Comparison of ENCODE assay signal across 8 mouse cellular contexts in genomic region chr7:113147391-113148332, GRCm38 (mm10). TPM values are rescaled to one million over a fixed set of nuclear protein-coding genes. Genes with fewer than 3 reads are reported as not detected.
A peak's percentile ranks its signal among the peaks of the same experiment; 100 is the strongest.
DNase-seq lines count a peak whose midpoint lies in the region; ATAC-seq lines count a peak whose summit lies in the region.

No protein-coding gene starts in this region.

- H3K4me3 ChIP-seq in limb, embryonic 11.5 days (ENCODE audit: low read depth, low read length) = no peak overlapping the region

- H3K9me3 ChIP-seq in limb, embryonic 11.5 days (ENCODE audit: control insufficient read depth, low read length) = no peaks in the 10 kb centered on the region

- no peak overlapping the region for H3K4me2 ChIP-seq in limb, embryonic 11.5 days (ENCODE audit: low read depth, severe bottlenecking)

- peak overlapping the region; percentile 68; the same call in 1 of the 2 replicates for H3K27ac ChIP-seq in limb, embryonic 11.5 days (replicated peaks; ENCODE audit: low read depth, low read length)

- peak; percentile 43 to 60 for DNase-seq in layer of hippocampus, postnatal 10 days (ENCODE audit: low spot score in 2 of 2)
- DNase-seq in layer of hippocampus, postnatal 25 days (ENCODE audit: extremely low spot score in 1 of 2, low spot score in 1 of 2) = no peak
- peak; percentile 84 for DNase-seq in cerebellum, postnatal 14 days
- peak; percentile 70 for DNase-seq in gastrocnemius, postnatal 10 days
- peak; percentile 67 for DNase-seq in limb, embryonic 11.5 days (ENCODE audit: low spot score)
- no peak for DNase-seq in frontal cortex, postnatal 10 days (ENCODE audit: low spot score in 2 of 2)
- DNase-seq in layer of hippocampus, postnatal 36 days = no peak
- no peak for DNase-seq in right cerebral cortex, postnatal 4 days

- H3K36me3 ChIP-seq in limb, embryonic 11.5 days (ENCODE audit: control insufficient read depth, insufficient read depth, low read length) = no peaks in the 10 kb centered on the region

- H3K9ac ChIP-seq in limb, embryonic 11.5 days (ENCODE audit: low read length) = no peak overlapping the region

- peak; percentile 71; the same call in 1 of the 2 replicates for ATAC-seq in limb, embryonic 11.5 days (ENCODE audit: insufficient number of reproducible peaks, low FRiP score, low TSS enrichment, low read depth)

- 27% methylated on average over 16 of the region's 16 CpGs for WGBS in limb, embryonic 11.5 days

- H3K4me1 ChIP-seq in limb, embryonic 11.5 days (ENCODE audit: control insufficient read depth, insufficient read depth, low read length) = peaks cover 7% of the 10 kb centered on the region; the same call in 1 of the 2 replicates

- no peaks in the 10 kb centered on the region for H3K27me3 ChIP-seq in limb, embryonic 11.5 days (ENCODE audit: control insufficient read depth, insufficient read depth, low read length)

RNA-seq across cellular contexts. Expression of gene Arntl, which starts 59.6 kb away (rescaled TPM):
- 10 to 100 TPM; 26.3 to 28.1 TPM for total RNA-seq in layer of hippocampus, postnatal 10 days (2021)
- total RNA-seq in layer of hippocampus, postnatal 25 days (2021) = 10 to 100 TPM; 31.1 to 32.0 TPM
- 10 to 100 TPM in 1 of 2 experiments, 1 to 10 TPM in 1; 9.4 to 11.4 TPM for total RNA-seq in gastrocnemius, postnatal 10 days (2021)
- 8.6 and 9.0 TPM in 2 replicates for polyA plus RNA-seq in limb, embryonic 11.5 days (2014; fragmentation: Nextera tagmentation; extraction: Ambion mirVana)
- 10 to 100 TPM; 38.3 to 39.3 TPM for total RNA-seq in layer of hippocampus, postnatal 36 days (2021)

Comparison
In these comparisons a context has a peak if more than half of its experiments do, and no peak if none do; other contexts are left out.
1. DNase-seq: peak in layer of hippocampus, postnatal 10 days (2 of 2), cerebellum, postnatal 14 days (2 of 2), gastrocnemius, postnatal 10 days (single experiment) and limb, embryonic 11.5 days (single experiment); none in layer of hippocampus, postnatal 25 days (0 of 2), frontal cortex, postnatal 10 days (0 of 2), layer of hippocampus, postnatal 36 days (0 of 2) and right cerebral cortex, postnatal 4 days (single experiment).